Mouse (Mus musculus): ENCODE measurements around the gene Frmd4a.

Frmd4a gene

DNA sequence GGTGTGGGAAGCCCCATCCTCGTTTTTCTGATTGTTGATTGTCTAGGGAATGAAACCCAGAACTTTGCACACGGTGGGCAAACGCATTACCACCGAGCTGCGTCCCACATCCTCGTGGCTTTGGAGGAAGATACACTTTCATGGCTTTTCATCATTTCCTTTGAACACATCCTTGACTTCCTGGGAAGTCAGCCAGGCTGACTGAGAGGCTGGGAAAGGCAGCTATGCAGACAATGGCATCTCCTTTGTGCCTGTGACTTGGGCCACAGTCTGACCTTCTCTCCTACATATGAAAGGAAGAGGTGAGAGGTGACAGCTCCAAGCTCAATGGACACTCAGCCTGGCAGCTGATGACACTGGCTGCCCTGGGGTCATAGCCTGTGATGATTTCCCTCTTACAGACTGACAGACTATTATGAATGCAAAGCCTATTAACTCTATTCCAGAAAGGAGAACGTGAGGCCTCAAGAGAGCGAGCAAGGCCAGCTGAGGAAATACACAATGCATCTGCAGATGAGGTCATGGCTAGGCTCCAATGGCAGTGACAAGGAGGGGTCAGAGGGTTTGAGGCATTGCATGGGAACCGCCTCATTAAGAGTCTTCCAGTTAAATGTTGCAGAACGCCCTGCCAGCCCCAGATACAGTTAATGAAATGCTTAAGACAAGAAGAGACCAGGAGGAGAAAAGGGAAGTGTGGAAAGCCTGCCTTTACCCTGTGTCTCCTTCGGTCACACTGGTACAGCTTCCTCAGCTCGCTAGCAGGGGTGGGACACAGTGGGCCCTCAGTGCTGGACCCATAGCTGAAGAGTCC lies 435.3 kb downstream of the Frmd4a start:
- peak; percentile 97 for DNase-seq

DNA sequence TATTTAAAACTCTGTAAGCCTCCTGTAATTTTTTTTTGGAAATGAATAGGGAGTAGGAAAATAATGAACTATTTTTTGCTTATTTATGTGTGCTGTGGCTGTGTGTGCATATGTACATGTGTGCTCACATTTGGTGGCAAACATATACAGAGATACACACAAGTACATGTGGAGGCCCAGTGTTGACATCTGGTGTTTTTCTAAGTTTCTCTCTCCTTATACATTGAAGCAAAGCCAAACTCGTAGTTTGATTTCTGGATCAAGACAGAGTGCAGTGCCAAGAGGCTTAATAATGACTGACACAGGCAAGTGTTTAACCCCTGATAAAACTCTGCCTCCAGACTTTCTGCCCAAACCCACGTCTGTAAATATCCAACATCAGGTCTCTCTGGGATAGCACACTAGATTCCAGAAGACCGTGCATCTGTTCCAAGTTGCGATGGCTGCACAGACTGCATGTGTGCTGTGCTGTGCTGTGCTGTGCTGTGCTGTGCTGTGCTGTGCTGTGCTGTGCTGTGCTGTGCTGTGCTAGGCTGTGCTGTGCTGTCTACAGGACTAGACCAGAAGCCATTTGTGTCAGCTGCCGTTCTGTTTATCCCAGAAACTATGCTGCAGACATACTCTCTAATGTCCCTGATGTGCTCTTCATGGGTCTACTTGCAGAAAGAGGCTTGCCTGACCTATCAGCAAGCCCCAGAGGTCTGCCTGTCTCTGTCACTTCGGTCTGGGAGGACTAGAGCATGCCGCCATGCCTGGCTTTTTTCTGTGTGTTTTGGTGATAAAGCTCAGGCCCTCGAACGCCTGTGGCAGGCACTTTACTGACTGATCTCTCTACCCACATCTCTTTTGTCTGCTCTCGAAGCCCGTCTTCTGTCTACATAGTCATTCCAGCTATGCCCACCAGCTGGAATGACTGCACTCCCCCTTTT lies 437.8 kb downstream of the Frmd4a start:
- peak; percentile 64 for DNase-seq

DNA sequence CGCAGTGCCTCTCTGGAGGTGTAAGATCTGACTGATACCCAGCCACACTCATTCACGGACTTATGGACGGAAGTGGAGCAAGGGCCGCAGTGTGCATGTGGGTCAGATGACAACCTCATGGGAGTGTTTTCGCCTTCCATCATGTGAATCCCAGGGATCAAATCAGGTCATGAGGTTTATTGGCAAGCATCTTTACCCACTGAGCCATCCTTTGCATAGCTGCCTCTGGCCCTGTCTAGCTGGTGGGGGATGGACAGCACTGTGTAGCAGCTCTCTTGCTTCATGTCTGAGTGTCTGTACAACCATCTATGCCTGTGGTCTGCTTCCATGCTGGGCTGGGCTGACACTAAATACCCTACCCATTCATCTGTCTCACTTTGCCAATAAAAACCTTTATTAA lies 443.4 kb downstream of the Frmd4a start:
- peak; percentile 92 for DNase-seq

DNA sequence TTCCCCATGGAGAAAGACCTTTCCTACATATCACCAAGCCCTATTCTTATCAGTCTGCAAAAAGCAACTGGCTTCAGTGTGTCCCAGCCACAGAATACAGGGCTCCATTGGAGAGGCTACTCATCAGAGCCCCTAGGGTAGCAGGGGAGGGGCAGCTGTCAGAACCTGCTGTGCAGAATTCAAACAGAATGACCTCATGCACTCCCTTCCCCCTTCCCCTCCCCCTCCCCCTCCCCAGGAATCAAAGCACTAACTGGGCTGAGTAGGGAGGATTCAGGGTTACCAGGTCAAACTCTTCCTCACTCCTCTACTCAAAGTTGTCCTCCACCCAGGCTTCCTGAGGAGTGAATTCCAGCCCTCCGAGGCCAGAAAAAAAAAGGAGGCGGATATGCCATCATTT lies 444.0 kb downstream of the Frmd4a start:
- DNase-seq: peak; percentile 77

DNA sequence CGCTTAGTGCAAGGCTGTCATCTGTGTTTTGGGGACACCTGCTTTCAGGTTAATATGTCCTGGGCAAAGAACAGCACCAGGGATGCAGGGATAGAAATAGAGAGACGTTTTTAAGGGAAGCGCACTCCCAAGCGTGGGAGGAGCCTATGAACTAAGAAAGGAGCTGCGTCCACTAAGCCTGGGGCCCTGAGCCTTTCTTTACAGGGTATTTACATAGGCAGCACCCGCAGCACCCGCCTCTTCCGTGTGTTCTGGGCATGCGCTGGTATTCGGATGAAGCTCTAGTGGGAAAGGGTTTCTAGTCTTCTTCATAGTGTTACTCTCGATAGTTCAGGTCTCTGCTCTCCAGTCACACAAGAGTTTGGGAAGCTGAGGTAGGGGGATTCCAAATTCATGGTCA lies 445.0 kb downstream of the Frmd4a start:
- DNase-seq: peak; percentile 35

DNA sequence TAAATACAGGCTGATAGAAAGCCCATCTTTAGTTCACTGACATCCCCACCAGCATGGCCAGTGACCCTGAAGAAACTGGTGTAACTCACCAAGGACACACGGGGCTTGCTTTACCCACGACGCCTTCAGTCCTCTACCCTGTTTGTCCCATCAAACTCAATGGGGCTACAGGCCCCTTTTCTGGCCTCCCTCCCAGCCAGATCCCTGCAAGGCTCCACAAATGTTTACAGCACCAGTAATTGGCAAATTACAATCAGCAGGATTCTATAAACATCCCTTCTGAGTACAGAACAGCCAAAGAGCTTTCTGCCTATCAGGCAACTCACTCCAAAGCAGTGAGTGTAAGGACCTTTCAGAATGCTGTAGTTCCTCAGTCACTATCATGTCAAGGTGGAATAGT lies 448.6 kb downstream of the Frmd4a start:
- no peak for DNase-seq

DNA sequence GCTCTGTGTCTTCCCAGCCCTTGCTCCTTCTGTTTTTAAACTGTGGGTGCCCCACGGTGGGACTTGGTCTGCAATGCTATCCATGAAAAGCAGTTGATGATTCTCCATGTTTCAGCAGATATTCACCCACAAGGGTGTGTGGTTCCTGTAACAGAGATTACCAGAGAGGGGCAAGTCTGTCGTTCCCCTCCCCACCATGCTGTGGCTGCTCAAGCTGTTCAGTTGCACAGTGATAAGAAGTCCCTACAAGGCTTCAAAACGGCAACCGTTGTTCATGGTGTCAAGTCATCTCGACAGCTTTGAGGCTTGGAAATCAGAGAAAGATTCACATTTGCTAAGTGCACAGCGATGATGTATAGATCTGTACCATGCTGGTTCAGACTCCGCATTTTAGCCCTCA lies 449.8 kb downstream of the Frmd4a start:
- peak; percentile 54 for DNase-seq

DNA sequence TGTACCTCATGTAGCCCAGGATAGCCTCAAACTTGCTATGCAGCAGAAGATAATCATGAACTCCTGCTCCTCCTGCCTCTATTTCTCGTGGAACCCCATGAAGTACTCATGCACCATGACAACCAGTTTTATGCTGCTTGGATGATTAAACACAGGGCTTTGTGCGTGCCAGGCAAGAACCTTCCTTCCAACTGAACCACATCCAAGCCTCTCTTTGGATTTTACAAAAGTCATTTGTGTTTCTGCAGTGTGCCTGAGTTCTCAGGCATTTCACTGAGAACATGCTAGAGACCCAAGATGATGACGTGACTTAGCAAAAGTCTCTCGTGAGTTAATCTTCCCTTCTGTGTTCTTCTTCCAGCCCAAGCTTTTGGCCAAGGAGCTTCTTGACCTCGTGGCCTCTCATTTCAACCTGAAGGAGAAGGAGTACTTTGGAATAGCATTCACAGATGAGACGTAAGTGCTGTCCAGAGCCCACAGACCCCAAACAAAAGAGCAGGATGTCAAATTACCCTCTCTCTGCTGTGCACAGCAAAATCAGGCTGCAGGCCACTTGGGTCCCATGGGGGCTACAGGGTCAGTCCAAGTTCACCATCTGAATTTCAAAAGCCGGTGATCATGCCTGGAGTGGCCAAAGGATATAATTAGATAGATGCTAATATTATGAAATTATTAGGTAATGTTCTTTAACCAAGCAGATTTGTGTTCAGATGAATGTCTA lies 455.4 kb downstream of the Frmd4a start:
- peak; percentile 98 for DNase-seq

DNA sequence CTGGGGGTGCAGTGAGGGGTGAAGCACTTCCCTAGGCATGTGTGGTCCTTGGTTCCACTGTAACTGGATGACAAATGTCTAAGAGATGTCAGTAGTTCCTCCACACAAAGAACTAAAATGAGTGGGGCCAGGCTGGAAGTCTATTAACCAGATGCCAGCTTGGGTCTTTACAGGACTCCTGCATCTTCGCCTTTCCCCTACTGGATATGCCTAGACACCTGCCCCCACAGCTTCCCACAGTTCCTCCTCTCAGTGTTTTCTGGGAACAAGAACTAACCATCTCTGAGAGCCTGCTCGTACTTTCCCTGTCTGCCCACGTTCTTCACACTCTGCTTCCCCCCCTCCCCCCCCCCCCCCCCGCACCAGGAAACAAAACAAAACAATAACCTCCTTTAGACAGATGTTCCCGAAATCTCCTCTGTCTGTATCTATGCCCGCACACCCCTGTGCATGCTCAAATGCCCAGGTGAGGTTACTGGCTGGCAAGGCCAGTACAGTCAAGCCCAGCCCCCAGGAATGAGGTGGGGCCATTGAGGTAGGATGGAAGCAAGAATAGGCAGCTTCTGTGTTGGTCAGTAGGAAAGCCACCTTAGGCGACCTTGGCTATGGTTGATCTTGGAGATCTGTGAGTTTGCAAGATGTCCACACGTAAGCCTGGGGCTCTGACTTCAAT lies 456.5 kb downstream of the Frmd4a start:
- peak; percentile 89 for DNase-seq

DNA sequence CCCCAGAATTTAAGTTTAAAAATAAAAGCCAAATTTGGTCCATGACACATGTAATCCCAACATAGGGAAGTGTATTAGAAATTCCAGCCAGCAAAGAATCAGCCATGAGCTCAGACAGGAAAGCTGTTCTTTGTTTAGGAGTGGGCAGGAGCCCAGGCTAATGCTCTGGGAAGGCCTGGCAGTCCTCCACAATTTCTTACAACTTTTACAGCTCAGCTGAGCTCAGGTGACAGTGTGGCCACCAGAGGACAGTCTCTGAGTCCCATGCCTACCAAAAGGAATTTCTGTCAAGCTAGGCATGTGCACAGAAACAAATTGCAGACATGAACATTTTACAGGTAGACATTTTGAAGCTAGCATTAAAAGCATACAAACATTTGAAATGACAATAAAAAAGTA lies 457.0 kb downstream of the Frmd4a start:
- DNase-seq: peak; percentile 93

DNA sequence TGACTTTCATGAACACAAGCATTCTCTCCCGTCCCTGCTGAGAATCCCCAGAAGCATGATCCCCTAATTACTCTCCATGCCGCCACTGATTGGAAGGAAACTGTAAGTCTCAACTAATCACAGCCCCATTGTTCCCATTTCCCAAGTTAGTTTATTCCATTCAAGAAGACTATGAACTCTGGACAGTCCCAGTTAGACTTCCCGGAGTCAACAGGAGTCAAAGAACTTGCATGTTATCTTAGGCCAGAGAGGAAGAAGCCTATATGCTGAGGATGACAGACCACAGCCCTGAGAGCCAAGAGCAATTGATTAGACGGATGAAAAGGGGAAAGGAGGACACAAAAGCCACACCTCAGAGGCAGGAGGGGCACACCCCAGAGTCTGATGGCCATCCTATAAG lies 458.5 kb downstream of the Frmd4a start:
- DNase-seq: peak; percentile 82

DNA sequence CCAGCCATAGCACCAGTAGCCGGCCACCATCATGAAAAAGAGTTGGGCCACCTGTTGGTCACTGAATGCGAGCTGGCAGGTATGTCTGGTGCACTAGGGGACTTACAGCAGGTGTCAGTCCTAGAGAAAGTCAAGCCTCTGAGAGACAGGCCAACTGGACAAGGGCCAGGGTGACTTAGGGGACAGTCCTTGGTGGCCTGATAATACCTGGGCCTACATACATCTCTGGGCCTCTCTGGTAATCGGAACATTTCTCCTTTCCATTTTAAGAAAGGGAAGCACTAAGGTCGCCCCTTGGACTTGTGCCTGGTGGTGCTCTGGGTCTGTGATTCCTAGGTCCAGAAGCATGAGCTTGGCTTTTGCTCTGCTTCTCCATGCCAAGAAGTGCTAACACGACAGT lies 459.1 kb downstream of the Frmd4a start:
- DNase-seq: peak; percentile 87

DNA sequence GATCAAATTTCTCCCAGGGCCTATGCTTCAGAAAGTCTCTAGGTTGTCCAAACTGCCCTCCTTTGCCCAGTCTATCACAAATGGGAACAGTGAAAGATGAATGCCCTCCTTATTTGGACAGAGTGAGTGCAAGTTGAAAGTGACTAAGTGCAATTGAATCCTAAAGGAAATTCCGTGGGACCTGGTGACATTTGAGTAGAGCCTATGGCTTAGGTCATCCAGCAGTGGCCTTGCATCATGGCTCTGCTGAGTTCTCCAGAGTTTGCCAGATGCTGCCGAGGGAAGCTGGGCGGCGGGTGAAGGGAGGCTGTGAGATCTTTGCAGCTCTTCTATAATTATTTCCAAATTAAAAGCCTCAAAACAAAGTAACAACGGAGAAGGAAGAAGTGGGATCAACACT lies 459.8 kb downstream of the Frmd4a start:
- DNase-seq: peak; percentile 71

DNA sequence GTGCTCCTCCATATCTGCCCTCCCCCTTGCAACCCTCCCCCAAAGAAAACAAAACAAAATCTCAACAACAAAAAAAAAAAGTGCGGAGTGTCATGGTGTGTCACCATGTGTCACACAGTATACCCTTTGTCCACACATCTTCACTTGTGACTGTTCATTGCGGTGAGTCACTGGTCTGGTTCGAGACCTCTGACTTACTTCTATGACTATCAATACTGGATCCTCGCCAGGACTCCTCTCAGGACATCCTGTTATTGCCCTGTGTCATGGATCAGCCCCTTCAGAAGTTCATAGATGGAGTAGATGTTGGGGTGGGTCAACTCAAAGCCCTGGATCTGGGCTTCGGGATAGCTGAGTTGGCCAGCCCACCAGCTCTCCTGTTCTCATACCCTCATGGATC lies 462.7 kb downstream of the Frmd4a start:
- peak; percentile 87 for DNase-seq

DNA sequence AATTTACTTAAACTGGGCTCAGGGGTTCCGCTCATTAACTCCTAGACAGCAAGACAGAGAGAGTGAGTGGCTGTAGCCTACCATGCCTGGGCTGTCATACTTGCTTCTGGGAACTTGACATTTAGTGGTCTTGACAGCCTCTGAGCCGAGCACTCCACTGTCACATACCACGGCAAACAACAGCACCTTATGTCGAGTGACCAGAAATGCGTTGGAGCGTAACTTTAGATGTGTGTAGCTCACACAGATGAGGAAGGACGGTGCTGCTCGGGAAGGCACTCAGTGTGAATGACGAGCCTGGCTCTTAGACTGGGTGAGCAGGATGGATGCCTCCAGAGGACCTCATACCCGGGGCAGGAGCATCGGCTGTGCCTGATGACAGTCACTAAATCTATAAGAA lies 463.6 kb downstream of the Frmd4a start:
- DNase-seq: peak; percentile 62

DNA sequence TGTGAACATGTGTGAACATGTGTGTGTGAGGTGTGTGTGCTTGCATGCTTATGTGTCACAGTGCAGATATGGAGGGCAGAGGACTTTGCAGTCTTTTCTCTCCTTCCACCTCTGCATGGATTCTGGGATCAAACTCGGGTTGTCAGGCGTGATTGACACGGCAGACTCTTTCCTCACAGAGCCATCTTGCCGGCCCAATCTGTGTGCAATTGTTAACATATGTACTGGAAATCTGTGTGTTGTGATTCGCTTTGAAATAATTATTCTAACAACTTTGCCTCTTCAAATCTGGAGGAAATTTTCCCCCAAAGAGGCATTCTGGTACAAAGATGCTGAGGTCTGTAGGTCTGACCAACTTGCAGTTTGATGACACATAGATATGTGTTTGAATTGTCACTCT lies 468.7 kb downstream of the Frmd4a start:
- peak; percentile 39 for DNase-seq

DNA sequence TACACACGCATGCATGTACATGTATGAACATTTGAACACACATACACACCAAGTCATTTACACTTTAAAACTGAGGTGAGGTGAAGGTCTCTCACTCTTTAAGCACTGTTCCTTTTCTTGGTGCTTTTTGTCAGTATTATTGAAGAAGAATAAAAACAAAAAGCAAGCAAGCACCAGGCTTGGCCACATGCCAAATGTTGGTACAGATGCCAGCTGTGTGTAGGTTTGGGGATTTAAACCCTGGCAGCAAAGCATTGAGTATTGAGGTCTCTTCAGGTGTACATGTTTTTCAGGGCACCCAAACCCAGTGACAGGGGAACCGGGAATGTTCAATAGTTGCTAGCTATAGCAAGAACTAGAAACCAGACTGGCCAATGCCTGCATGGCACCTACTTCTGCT lies 469.8 kb downstream of the Frmd4a start:
- peak; percentile 77 for DNase-seq

DNA sequence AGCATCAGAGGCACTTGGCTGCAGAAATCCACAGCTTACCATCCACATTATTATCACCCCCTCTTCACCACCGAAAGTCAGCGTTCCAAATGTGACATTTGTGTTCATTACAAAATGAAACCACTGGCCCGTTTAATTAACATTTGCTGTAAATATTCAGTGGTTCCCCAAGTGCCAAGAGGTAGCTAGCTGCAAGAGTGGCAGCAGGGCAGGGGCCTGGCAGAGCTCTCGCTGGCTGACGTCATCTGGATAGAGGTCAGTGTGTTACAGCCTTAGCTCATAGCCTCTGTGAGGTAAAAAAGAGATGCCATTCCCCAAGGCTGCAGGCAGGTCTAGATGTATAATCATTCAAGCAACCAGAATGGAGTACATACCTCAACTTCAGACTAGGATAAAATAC lies 473.3 kb downstream of the Frmd4a start:
- DNase-seq: no peak

DNA sequence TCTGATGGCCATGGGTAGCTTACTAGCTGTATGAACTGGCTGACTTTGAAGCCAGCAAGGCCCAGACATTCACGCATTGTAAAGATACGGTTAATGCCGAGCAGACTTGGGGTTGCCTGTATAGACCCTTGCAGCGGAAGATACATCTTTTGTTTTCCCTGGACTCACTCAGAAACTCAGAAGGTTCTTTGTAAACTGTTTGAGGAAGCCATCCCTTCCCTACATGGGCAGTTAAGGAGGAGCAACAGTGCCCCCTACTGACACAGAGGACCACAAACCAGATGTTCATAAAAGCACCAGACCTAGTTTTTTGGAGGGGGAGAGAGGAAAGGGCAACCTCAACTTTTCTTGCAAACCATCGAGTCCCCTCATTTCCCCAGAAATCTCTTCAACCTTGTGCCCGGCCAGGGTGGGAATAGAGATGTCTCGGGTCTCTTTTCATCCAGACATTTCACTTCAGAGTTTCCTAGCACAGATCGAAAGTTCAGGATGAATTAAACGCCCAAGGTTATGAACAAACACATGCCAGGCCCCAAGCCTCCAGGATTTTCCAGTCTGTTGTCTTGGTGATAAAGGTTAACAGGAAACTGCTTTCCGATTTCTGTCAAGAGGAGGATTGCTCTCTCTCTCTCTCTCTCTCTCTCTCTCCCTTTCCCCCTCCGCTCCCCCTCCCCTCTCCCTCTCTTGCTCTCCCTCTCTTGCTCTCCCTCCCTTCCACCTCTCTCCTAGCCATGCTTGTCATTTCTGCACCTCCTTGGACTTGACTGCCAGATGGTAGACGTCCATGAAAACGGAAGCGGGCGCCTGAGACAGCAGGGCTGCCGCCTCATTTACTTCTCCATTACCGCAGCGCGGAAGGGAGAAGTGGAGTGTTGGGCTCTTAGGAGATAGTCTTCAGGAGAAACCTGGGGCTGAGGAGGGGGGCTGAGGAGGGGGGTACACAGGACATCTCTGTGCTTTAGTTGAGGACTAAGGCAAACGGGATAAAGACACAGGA lies 475.3 kb downstream of the Frmd4a start:
- DNase-seq: peak; percentile 96

DNA sequence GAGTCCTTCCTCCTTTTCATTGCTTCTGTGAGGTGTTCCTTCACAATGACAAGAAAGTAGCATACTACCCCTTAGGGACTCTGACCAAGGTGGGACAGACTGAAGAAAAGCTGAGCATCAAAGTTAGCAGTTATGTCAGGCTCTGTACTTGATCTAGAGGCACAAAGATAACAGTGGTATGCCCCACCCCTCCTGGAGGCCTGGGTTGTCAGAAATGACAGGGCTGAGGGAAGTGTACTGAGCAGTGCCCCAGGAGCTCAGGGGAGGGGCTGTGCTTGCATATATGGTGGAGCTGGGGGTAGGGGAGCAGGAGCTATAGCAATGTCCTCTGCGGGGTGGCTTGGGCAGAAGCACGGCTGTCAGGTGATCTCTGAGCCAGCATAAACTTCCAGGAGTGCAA lies 477.0 kb downstream of the Frmd4a start:
- peak; percentile 50 for DNase-seq

DNA sequence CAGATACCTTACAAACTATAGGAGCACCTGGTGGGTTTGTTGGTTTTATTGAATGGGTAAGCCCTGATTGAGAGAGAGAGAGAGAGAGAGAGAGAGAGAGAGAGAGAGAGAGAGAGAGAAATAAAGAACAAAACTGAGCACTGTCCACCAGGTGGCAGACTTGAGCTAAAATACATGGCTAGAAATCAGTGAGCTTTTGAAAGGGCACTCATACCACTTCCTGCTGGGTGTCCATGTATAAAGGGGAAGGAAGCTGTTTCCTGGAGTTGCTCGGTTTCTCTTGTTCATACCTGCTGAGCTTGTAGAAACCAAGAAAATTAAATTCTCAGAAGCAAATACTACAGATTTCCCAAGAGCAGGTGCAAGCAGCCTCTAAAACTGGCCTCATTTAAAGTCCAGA lies 481.7 kb downstream of the Frmd4a start:
- peak; percentile 83 for DNase-seq

All from heart, adult 11 months (tissue).